Mouse (Mus musculus): ENCODE measurements around the gene Myo5a. TPM values are rescaled to one million over a fixed set of nuclear protein-coding genes. Genes with fewer than 3 reads are reported as not detected.

Gene Myo5a
- polyA plus RNA-seq (2017; shearing (Covaris generic)) = 10 to 100 TPM in 2 of 3 experiments, 1 to 10 TPM in 1; 9.3 to 11.4 (median 11.0) TPM

GRCm38 (mm10) chr9:75070457-75071028, at the start of gene Myo5a:
Gene Myo5a (plus strand): TSS chr9:75071015.
- ATAC-seq = peak; percentile 34

- ATAC-seq = no peak
Observed at GRCm38 (mm10) chr9:75022546-75022945, 48.3 kb upstream of the Myo5a start.

GRCm38 (mm10) chr9:75023150-75023894, 47.5 kb upstream of the Myo5a start:
- no peak for ATAC-seq

GRCm38 (mm10) chr9:75024089-75024488, 46.7 kb upstream of the Myo5a start:
- ATAC-seq = no peak

- peak; percentile 61 for ATAC-seq
Observed at GRCm38 (mm10) chr9:75025689-75026088, 45.1 kb upstream of the Myo5a start.

GRCm38 (mm10) chr9:75032408-75032807, 38.4 kb upstream of the Myo5a start:
- no peak for ATAC-seq

- no peak for ATAC-seq
Observed at GRCm38 (mm10) chr9:75033141-75033540, 37.7 kb upstream of the Myo5a start.

- no peak for ATAC-seq
Observed at GRCm38 (mm10) chr9:75034691-75035090, 36.1 kb upstream of the Myo5a start.

GRCm38 (mm10) chr9:75035944-75036343, 34.9 kb upstream of the Myo5a start:
- ATAC-seq = no peak

GRCm38 (mm10) chr9:75037451-75038356, 33.1 kb upstream of the Myo5a start, which contains the start of gene Arpp19:
Gene Arpp19 (plus strand): TSS chr9:75037614.
- ATAC-seq = peak; percentile 97

GRCm38 (mm10) chr9:75038357-75038688, 32.5 kb upstream of the Myo5a start:
- no peak for ATAC-seq

- no peak for ATAC-seq
Observed at GRCm38 (mm10) chr9:75040566-75040965, 30.2 kb upstream of the Myo5a start.

GRCm38 (mm10) chr9:75041840-75042525, 28.8 kb upstream of the Myo5a start:
- ATAC-seq = no peak

- no peak for ATAC-seq
Observed at GRCm38 (mm10) chr9:75043191-75043590, 27.6 kb upstream of the Myo5a start.

GRCm38 (mm10) chr9:75047079-75047478, 23.7 kb upstream of the Myo5a start:
- no peak for ATAC-seq

- ATAC-seq = no peak
Observed at GRCm38 (mm10) chr9:75049100-75049499, 21.7 kb upstream of the Myo5a start.

GRCm38 (mm10) chr9:75050003-75050402, 20.8 kb upstream of the Myo5a start:
- ATAC-seq = peak; percentile 86

GRCm38 (mm10) chr9:75051841-75052240, 19.0 kb upstream of the Myo5a start:
- ATAC-seq = no peak

- ATAC-seq = no peak
Observed at GRCm38 (mm10) chr9:75055046-75055445, 15.8 kb upstream of the Myo5a start.

GRCm38 (mm10) chr9:75064678-75065331, 6.0 kb upstream of the Myo5a start:
- ATAC-seq = no peak

GRCm38 (mm10) chr9:75071029-75071705, 352 bp downstream of the Myo5a start:
- peak; percentile 87 for ATAC-seq
